Mouse (Mus musculus): Measurements from ENCODE around the gene Ltbp2.

Ltbp2 gene

GRCm38 (mm10) chr12:84762532-84762931, 113.8 kb downstream of the Ltbp2 start:
- no peak for DNase-seq (ENCODE audit: low spot score in 2 of 2)

DNA sequence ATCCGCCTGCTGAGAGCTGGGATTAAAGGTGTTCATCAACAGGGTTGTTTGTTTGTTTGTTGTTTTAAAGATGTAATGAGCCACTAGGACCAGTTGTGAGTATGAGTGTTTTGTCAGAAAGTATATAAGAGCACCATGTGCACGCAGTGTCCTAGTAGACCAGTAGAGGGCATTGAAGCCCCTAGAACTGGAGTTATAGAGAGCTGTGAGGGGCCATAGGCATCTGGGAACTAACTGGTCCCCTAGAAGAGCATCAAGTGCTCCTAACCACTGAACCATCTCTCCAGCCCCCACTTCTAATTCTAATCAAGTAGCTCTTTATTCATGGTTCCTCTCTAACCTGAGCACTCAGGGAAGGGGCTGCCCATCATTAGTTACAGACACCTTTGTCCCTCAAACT, 117.3 kb downstream of the Ltbp2 start:
- DNase-seq (ENCODE audit: low spot score in 2 of 2) = no peak

GRCm38 (mm10) chr12:84756016-84756415, 120.3 kb downstream of the Ltbp2 start:
- DNase-seq (ENCODE audit: low spot score in 2 of 2) = no peak

DNA sequence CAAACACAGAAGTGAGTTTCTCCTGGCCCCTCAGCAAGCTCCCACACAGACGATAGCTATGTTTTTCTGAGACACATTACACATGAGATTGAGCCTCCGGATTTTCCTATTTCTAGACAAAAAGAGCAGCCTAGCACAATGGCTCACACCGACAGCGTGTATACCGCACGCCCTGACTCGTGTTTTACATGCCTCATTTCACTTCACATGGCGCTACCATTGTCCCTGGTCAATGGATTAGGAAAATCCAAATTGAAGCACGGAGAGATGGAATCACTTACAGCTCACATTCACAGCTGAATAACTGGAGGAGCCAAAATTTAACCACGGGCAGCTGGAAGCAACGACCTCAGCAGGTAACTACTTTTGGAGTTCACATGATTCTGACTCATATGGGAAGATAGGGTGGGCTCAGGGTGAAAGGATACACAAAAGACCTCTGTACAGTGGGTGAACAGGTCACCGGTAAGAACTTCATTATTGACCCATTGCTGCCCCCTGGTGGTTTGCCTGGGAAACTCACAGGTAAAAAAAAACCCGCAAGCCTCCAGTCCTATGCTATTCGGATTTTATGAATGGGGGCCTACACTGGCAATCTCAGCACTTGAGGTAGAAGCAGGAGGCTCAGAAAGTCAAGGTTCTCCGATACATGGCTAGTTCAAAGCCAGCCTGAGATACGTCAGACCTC, 121.2 kb downstream of the Ltbp2 start:
- peak; percentile 41 to 67 for DNase-seq (ENCODE audit: low spot score in 2 of 2)

GRCm38 (mm10) chr12:84752131-84752977, 124.0 kb downstream of the Ltbp2 start:
- DNase-seq (ENCODE audit: low spot score in 2 of 2) = no peak

DNA sequence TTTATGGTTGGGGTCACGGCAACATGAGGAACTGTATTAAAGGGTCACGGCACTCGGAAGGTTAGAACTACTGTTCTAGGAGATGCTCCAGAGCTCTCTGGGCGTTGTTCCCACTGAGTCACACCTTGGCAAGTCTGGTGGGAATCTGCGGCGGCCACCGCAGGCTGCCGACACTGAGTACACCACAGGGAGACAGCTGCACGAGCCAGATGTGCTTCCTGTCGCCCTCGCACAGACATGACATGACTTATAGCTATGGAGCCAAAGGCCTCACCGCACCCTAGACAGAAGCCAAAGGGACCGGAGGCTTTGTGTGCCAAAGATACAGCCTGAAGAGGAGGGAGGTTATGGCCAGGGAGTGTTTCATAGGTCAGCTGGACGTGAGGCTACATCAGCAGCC, 125.7 kb downstream of the Ltbp2 start:
- DNase-seq (ENCODE audit: low spot score in 2 of 2) = no peak

DNA sequence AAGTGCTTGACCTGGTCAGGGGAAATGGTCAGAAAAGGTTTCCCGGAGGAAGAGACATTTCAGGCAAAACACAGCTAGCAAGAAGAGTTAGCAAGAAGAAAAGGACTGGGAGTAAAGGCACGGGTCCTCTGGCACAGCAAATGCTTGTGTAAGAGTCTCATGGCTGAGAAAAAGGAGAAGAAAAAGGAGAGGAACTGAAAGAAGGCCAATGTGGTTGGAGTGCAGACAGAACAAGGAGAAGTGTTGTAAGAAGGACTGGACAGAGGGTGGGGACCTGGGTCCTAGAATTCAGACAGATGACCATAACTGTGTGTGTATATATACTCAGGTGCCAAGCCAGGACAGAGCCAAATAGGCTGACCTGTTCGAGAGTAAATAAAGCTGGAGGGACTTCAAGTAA, 128.2 kb downstream of the Ltbp2 start:
- DNase-seq (ENCODE audit: low spot score in 2 of 2) = no peak

DNA sequence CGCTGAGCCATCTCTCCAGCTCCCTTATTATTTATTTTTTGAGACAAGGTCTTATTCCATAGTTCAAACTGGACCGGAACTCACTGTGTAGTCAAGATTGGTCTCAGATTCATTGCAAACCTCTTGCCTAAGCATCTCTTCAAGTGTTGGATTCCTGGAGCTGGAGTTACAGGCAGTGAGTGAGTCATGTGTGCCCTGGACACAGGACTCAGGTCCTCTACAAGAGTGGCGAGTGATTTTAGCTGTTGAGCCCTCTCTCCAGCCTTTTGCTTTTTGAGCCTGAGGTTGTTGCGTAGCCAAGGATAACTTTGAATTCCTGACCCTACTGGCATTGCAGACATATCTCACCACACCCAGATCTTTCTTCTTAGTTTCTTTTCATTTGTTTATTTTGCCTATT, 130.6 kb downstream of the Ltbp2 start:
- no peak for DNase-seq (ENCODE audit: low spot score in 2 of 2)

- DNase-seq (ENCODE audit: low spot score in 2 of 2) = no peak
Observed at GRCm38 (mm10) chr12:84743496-84743895, 132.8 kb downstream of the Ltbp2 start.

- DNase-seq (ENCODE audit: low spot score in 2 of 2) = no peak
Observed at GRCm38 (mm10) chr12:84733366-84733765, 143.0 kb downstream of the Ltbp2 start.

Data from spleen, postnatal 14 days (tissue).